Comparison of ENCODE assay signal across 13 mouse cellular contexts in genomic region chr4:152834421-152835110, GRCm38 (mm10).
DNase-seq lines count a peak whose midpoint lies in the region; ATAC-seq lines count a peak whose summit lies in the region.
"Had no signal": no experiment of that assay in that cellular context is flagged by ENCODE, and none has a peak within 500 bp of the region (broad histone marks: within the 10 kb centered on the region; RNA-seq: fewer than 3 reads in every experiment).

No protein-coding gene starts in this region.

- H3K27ac ChIP-seq in midbrain, embryonic 12.5 days (replicated peaks): peak overlapping the region; percentile 75; the same call in 1 of the 2 replicates
- H3K27ac ChIP-seq: limb, embryonic 15.5 days had no signal

- H3K36me3 ChIP-seq in midbrain, embryonic 12.5 days: no peaks in the 10 kb centered on the region
- H3K36me3 ChIP-seq: limb, embryonic 15.5 days had no signal

- ATAC-seq in midbrain, embryonic 12.5 days (ENCODE audit: low FRiP score, low read depth): no peak
- no peak for ATAC-seq in megakaryocyte, adult 5-6 weeks (ENCODE audit: poor library complexity, severe bottlenecking)
- ATAC-seq: activated CD4-positive, CD25-positive, alpha-beta regulatory T cell, adult 4 months had no signal

- H3K9ac ChIP-seq in midbrain, embryonic 12.5 days (replicated peaks): no peak overlapping the region
- H3K9ac ChIP-seq: limb, embryonic 15.5 days had no signal

- DNase-seq in cerebellum, postnatal 10 days: peak; percentile 61 to 68
- no peak for DNase-seq in cerebellum, adult 11-12 months
- peak; percentile 10 to 11 for DNase-seq in urinary bladder, adult 18-20 months (ENCODE audit: low spot score in 2 of 2)
- DNase-seq in urinary bladder, postnatal 36 days (ENCODE audit: low spot score in 2 of 2): no peak
- DNase-seq in lung, postnatal 25 days (ENCODE audit: low spot score): no peak
- DNase-seq in testis, postnatal 14 days (ENCODE audit: low spot score): no peak
- DNase-seq: kidney, adult 9 months; lung, postnatal 14 days; right cerebral cortex, postnatal 25 days had no signal

- 55% methylated on average over 11 of the region's 11 CpGs for WGBS in midbrain, embryonic 12.5 days

- 0 out of 2 replicates have a peak, but pooled peaks cover 3% of the 10 kb centered on the region for H3K9me3 ChIP-seq in midbrain, embryonic 12.5 days
- H3K9me3 ChIP-seq: limb, embryonic 15.5 days had no signal

- peaks cover 36% of the 10 kb centered on the region for H3K4me1 ChIP-seq in midbrain, embryonic 12.5 days

- H3K27me3 ChIP-seq in midbrain, embryonic 12.5 days: peaks cover 69% of the 10 kb centered on the region

- H3K4me3 ChIP-seq in midbrain, embryonic 12.5 days: no peak overlapping the region
- H3K4me3 ChIP-seq: limb, embryonic 15.5 days had no signal

- H3K4me2 ChIP-seq in midbrain, embryonic 12.5 days (replicated peaks): peak overlapping the region; percentile 34
- H3K4me2 ChIP-seq: limb, embryonic 15.5 days had no signal

Comparison
In these comparisons a context has a peak if more than half of its experiments do, and no peak if none do; other contexts are left out.
1. DNase-seq: peak in cerebellum, postnatal 10 days (2 of 2) and urinary bladder, adult 18-20 months (2 of 2); none in cerebellum, adult 11-12 months (single experiment), urinary bladder, postnatal 36 days (0 of 2), lung, postnatal 25 days (single experiment) and testis, postnatal 14 days (single experiment).